ENCODE assay signal across 24 mouse cellular contexts in genomic region chr19:57479886-57480655, GRCm38 (mm10). TPM values are rescaled to one million over a fixed set of nuclear protein-coding genes. Genes with fewer than 3 reads are reported as not detected.
DNase-seq lines count a peak whose midpoint lies in the region; ATAC-seq and TF ChIP-seq lines count a peak whose summit lies in the region.
"Had no signal": no experiment of that assay in that cellular context is flagged by ENCODE, and none has a peak within 500 bp of the region (broad histone marks: within the 10 kb centered on the region; RNA-seq: fewer than 3 reads in every experiment).

No protein-coding gene starts in this region.

- H3K36me3 ChIP-seq in forebrain, embryonic 10.5 days (replicated peaks), result peaks cover 26% of the 10 kb centered on the region
- no peaks in the 10 kb centered on the region for H3K36me3 ChIP-seq in forebrain, embryonic 16.5 days (ENCODE audit: control insufficient read depth, insufficient read depth)
- peaks cover 5% of the 10 kb centered on the region for H3K36me3 ChIP-seq in kidney, embryonic 16.5 days (ENCODE audit: insufficient read depth, low read length)
- H3K36me3 ChIP-seq in lung, postnatal 0 days (ENCODE audit: insufficient read depth, low read length), result no peaks in the 10 kb centered on the region
- H3K36me3 ChIP-seq in midbrain, embryonic 15.5 days (replicated peaks), result no peaks in the 10 kb centered on the region
- H3K36me3 ChIP-seq: heart, embryonic 15.5 days had no signal

- H3K27me3 ChIP-seq in forebrain, embryonic 10.5 days (ENCODE audit: poor library complexity, severe bottlenecking), result no peaks in the 10 kb centered on the region
- H3K27me3 ChIP-seq in forebrain, embryonic 16.5 days (replicated peaks; ENCODE audit: control insufficient read depth, insufficient read depth, low read length), result no peaks in the 10 kb centered on the region
- no peaks in the 10 kb centered on the region for H3K27me3 ChIP-seq in kidney, embryonic 16.5 days (ENCODE audit: insufficient read depth, low read length)
- H3K27me3 ChIP-seq in lung, postnatal 0 days (replicated peaks; ENCODE audit: insufficient read depth, low read length), result no peaks in the 10 kb centered on the region
- no peaks in the 10 kb centered on the region for H3K27me3 ChIP-seq in midbrain, embryonic 15.5 days (replicated peaks)
- H3K27me3 ChIP-seq: forebrain, embryonic 13.5 days; heart, embryonic 15.5 days; megakaryocyte, embryonic 14.5 days; Patski had no signal

- 0 out of 2 replicates have a peak overlapping the region, but pooled peaks have one; percentile 6 for H3K27ac ChIP-seq in forebrain, embryonic 10.5 days
- no peak overlapping the region for H3K27ac ChIP-seq in forebrain, embryonic 16.5 days (ENCODE audit: low read length)
- no peak overlapping the region; the same call in 1 of the 2 replicates for H3K27ac ChIP-seq in kidney, embryonic 16.5 days (ENCODE audit: low read length)
- no peak overlapping the region for H3K27ac ChIP-seq in lung, postnatal 0 days (ENCODE audit: low read length)
- 0 out of 2 replicates have a peak overlapping the region, but pooled peaks have one; percentile 43 for H3K27ac ChIP-seq in midbrain, embryonic 15.5 days
- H3K27ac ChIP-seq: forebrain, embryonic 13.5 days; heart, adult 2 months; heart, embryonic 15.5 days had no signal

- no peak for ATAC-seq in forebrain, embryonic 16.5 days
- peak; percentile 23; the same call in 1 of the 2 replicates for ATAC-seq in kidney, embryonic 16.5 days (ENCODE audit: low FRiP score, low TSS enrichment)
- no peak for ATAC-seq in lung, postnatal 0 days
- ATAC-seq in midbrain, embryonic 15.5 days (replicated peaks), result no peak
- ATAC-seq: CD4-positive, CD25-positive, alpha-beta regulatory T cell, adult 4 months; forebrain, embryonic 13.5 days; intestine, embryonic 16.5 days; Patski had no signal

- no peak overlapping the region for H3K4me2 ChIP-seq in forebrain, embryonic 16.5 days (ENCODE audit: low read length)
- no peak overlapping the region for H3K4me2 ChIP-seq in kidney, embryonic 16.5 days (replicated peaks; ENCODE audit: low read depth, low read length)
- H3K4me2 ChIP-seq in lung, postnatal 0 days (replicated peaks; ENCODE audit: low read depth, low read length), result no peak overlapping the region
- H3K4me2 ChIP-seq in midbrain, embryonic 15.5 days, result no peak overlapping the region
- H3K4me2 ChIP-seq: forebrain, embryonic 13.5 days; heart, embryonic 15.5 days; liver, embryonic 11.5 days had no signal

- WGBS in forebrain, embryonic 10.5 days, result 88% methylated on average over 8 of the region's 8 CpGs
- WGBS in forebrain, embryonic 16.5 days, result 79% methylated on average over 8 of the region's 8 CpGs
- 64% methylated on average over 8 of the region's 8 CpGs for WGBS in kidney, embryonic 16.5 days
- 56% methylated on average over 8 of the region's 8 CpGs for WGBS in lung, postnatal 0 days
- 73% methylated on average over 8 of the region's 8 CpGs for WGBS in midbrain, embryonic 15.5 days

- no peak overlapping the region for H3K4me3 ChIP-seq in forebrain, embryonic 10.5 days
- H3K4me3 ChIP-seq in forebrain, embryonic 16.5 days (replicated peaks; ENCODE audit: low read length), result no peak overlapping the region
- H3K4me3 ChIP-seq in kidney, embryonic 16.5 days (ENCODE audit: low read length), result no peak overlapping the region
- H3K4me3 ChIP-seq in lung, postnatal 0 days (ENCODE audit: low read depth, low read length), result no peak overlapping the region
- no peak overlapping the region for H3K4me3 ChIP-seq in midbrain, embryonic 15.5 days
- H3K4me3 ChIP-seq: forebrain, embryonic 13.5 days; heart, adult 2 months; heart, embryonic 15.5 days; megakaryocyte, embryonic 14.5 days had no signal

- H3K9ac ChIP-seq in forebrain, embryonic 16.5 days (replicated peaks; ENCODE audit: low read depth, low read length), result no peak overlapping the region
- H3K9ac ChIP-seq in kidney, embryonic 16.5 days (replicated peaks; ENCODE audit: low read length), result no peak overlapping the region; the same call in 1 of the 2 replicates
- H3K9ac ChIP-seq in lung, postnatal 0 days (replicated peaks; ENCODE audit: low read depth), result no peak overlapping the region
- H3K9ac ChIP-seq in midbrain, embryonic 15.5 days, result no peak overlapping the region
- H3K9ac ChIP-seq: forebrain, embryonic 13.5 days; heart, embryonic 15.5 days had no signal

- peaks cover 5% of the 10 kb centered on the region; the same call in 1 of the 2 replicates for H3K9me3 ChIP-seq in forebrain, embryonic 10.5 days
- no peaks in the 10 kb centered on the region for H3K9me3 ChIP-seq in forebrain, embryonic 16.5 days (ENCODE audit: control insufficient read depth, low read length)
- H3K9me3 ChIP-seq in kidney, embryonic 16.5 days (ENCODE audit: low read length), result no peaks in the 10 kb centered on the region
- H3K9me3 ChIP-seq in lung, postnatal 0 days (ENCODE audit: low read length), result no peaks in the 10 kb centered on the region
- H3K9me3 ChIP-seq in midbrain, embryonic 15.5 days, result no peaks in the 10 kb centered on the region
- H3K9me3 ChIP-seq: forebrain, embryonic 13.5 days; heart, embryonic 15.5 days; megakaryocyte, embryonic 14.5 days had no signal

- no peaks in the 10 kb centered on the region for H3K4me1 ChIP-seq in forebrain, embryonic 10.5 days
- no peaks in the 10 kb centered on the region; the same call in 1 of the 2 replicates for H3K4me1 ChIP-seq in forebrain, embryonic 16.5 days (replicated peaks; ENCODE audit: control insufficient read depth, insufficient read depth, low read length)
- peaks cover 18% of the 10 kb centered on the region for H3K4me1 ChIP-seq in kidney, embryonic 16.5 days (ENCODE audit: insufficient read depth, low read length)
- H3K4me1 ChIP-seq in lung, postnatal 0 days (ENCODE audit: insufficient read depth, low read depth, low read length), result no peaks in the 10 kb centered on the region
- H3K4me1 ChIP-seq in midbrain, embryonic 15.5 days, result peaks cover 28% of the 10 kb centered on the region
- H3K4me1 ChIP-seq: forebrain, embryonic 13.5 days; heart, embryonic 15.5 days had no signal

- DNase-seq in forebrain, embryonic 10.5 days (ENCODE audit: extremely low spot score, low spot score), result no peak
- DNase-seq in kidney, adult 11 months, result no peak
- peak; percentile 35 for DNase-seq in lung, postnatal 0 days (ENCODE audit: low spot score)
- no peak for DNase-seq in lung, postnatal 14 days
- no peak for DNase-seq in adrenal gland, adult 18-20 months (ENCODE audit: low spot score in 2 of 2)
- DNase-seq: adrenal gland, postnatal 10 days; cerebellum, adult 11 months; cerebellum, postnatal 10 days; gastrocnemius, postnatal 25 days; heart, adult 2 months; kidney, postnatal 25 days; lung, adult 18-20 months; retina, postnatal 1 day; right cerebral cortex, postnatal 4 days had no signal

- no peak for TF ChIP-seq CTCF in lung, postnatal 0 days (IDR thresholded peaks at IDR 0.05)

- no peak for TF ChIP-seq EP300 in lung, postnatal 0 days (IDR thresholded peaks at IDR 0.05)

RNA-seq across cellular contexts. Expression of gene Trub1, which starts 27.4 kb away (rescaled TPM):
- polyA plus RNA-seq in forebrain, embryonic 10.5 days (2016; fragmentation: Nextera tagmentation; extraction: Ambion mirVana), result 23.4 and 25.0 TPM in 2 replicates
- polyA plus RNA-seq in forebrain, embryonic 16.5 days (2015; fragmentation: Nextera tagmentation; extraction: Ambion mirVana), result 17.3 and 18.5 TPM in 2 replicates
- 25.8 and 26.6 TPM in 2 replicates for polyA plus RNA-seq in kidney, embryonic 16.5 days (2015; fragmentation: Nextera tagmentation; extraction: Ambion mirVana)
- 8.5 and 9.0 TPM in 2 replicates for polyA plus RNA-seq in lung, postnatal 0 days (2015; fragmentation: Nextera tagmentation; extraction: Ambion mirVana)
- 15.9 and 16.7 TPM in 2 replicates for polyA plus RNA-seq in midbrain, embryonic 15.5 days (2015; fragmentation: Nextera tagmentation; extraction: Ambion mirVana)
- total RNA-seq in adrenal gland, adult 18-20 months (2021), result 10 to 100 TPM; 10.1 to 16.8 TPM

Comparison
In these comparisons a context has a peak if more than half of its experiments do, and no peak if none do; other contexts are left out.
1. H3K27ac ChIP-seq: peak in forebrain, embryonic 10.5 days (single experiment) and midbrain, embryonic 15.5 days (single experiment); none in forebrain, embryonic 16.5 days (single experiment), kidney, embryonic 16.5 days (single experiment) and lung, postnatal 0 days (single experiment).